Mouse (Mus musculus) bone marrow, adult 2 months (tissue): Measurements from ENCODE around the gene Ugt1a5. TPM values are rescaled to one million over a fixed set of nuclear protein-coding genes. Genes with fewer than 3 reads are reported as not detected.

Experiments
- H3K27ac ChIP-seq: fragments of 200-500 bp; 2 replicates; pipeline ENCODE4 v1.5.1; 2012; ENCODE audit warnings: low read depth, mild to moderate bottlenecking, control low read depth, inconsistent platforms, low read length; ENCODE audit not compliant: control insufficient read depth, poor library complexity, insufficient read depth
- H3K4me1 ChIP-seq: fragments of 200-500 bp; 2 replicates; pipeline ENCODE4 v1.6.1; 2011; ENCODE audit warnings: low read length; ENCODE audit not compliant: control insufficient read depth, insufficient read depth
- H3K4me3 ChIP-seq: fragments of 200-500 bp; replicated peaks from 2 replicates; pipeline ENCODE3; 2011; ENCODE audit warnings: mild to moderate bottlenecking, low read depth, low read length, control low read depth; ENCODE audit not compliant: control insufficient read depth
- CTCF ChIP-seq: fragments of 200-500 bp; IDR thresholded peaks from 2 replicates; pipeline ENCODE4 v1.5.1; 2011; ENCODE audit warnings: low read length, control low read depth; ENCODE audit not compliant: control insufficient read depth, insufficient read depth
- POLR2A ChIP-seq: fragments of 200-500 bp; IDR thresholded peaks from 2 replicates; pipeline ENCODE4 v1.6.1; 2011; ENCODE audit warnings: low read depth, mild to moderate bottlenecking, control low read depth, low read length, borderline replicate concordance; ENCODE audit not compliant: control insufficient read depth
- WGBS: fragments of 180-500 bp; shearing (Covaris S2); methylation state at CpG from one replicate; pipeline ENCODE4 v1.1.7; 2018; 5-methylcytosine and 5-hydroxymethylcytosine counted together
- polyA plus RNA-seq: library from polyadenylated mRNA; stranded (reverse); fragments of >200 nt; gene quantifications from 2 replicates; pipeline ENCODE4 v1.2.4, GENCODE M21; 2011; ENCODE audit warnings: low replicate concordance; ENCODE audit not compliant: missing spikeins, insufficient read depth, insufficient read length

Ugt1a5 gene
- polyA plus RNA-seq, 1 experiment: 4.0 TPM

DNA sequence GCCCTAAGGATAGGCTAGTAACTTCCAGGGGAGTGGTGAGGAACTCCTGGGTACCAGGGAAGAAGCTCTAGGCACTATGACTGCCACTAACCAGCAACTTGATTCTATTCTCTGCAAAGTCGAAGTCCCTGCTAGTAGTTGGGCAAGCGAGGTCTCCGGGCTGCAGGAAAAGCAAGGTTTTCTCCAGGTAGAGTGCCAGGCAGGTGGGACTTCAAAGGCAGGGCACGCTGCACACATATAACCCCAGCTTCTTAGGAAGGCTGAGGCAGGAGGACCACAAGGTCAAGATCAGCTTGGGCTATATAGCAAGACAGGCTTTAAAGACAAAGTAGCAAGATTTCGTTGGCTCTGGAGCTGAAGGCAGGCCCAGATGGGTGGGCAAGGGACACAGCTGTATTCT lies 98.0 kb downstream of the Ugt1a5 start:
- TF ChIP-seq POLR2A (no peak), CTCF (no peak)
- Histone ChIP-seq H3K4me1 (peaks cover 21% of the 10 kb centered on the region), H3K4me3 (no peak overlapping the region), H3K27ac (no peak overlapping the region)
- WGBS: 86% methylated on average over 5 of the region's 5 CpGs

DNA sequence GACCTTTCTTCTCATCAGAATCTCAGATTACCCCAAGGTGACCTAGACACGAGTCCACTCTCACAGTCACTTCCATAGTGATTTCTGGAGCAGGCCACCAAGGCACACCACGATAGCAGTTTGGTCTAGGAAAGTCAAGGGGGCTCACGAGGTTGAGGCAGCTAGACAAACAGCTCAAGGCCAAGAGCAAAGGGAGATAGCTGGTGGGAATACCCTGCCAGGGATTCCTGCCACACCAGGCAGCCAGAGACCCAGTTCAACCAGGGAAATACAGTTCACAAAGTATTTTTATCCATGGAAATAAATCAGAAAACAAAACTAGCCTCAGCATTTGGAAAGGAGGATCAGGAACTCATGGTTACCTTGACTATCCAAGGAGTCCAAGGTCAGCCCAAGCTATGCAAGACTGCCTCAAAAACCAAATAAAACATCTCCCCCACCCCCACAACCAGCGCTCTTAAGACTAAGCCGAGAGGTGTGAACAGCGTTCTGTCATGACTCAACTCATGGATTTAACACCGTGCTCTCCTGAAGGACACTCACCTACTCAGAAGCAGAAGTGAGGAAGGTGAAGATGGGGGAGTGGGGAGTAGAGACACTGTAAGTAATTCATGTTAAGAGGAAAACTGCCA lies 98.5 kb downstream of the Ugt1a5 start:
- no peak for TF ChIP-seq POLR2A
- TF ChIP-seq CTCF: no peak
- WGBS: 86% methylated on average over 7 of the region's 7 CpGs
- Histone ChIP-seq H3K4me1 (peaks cover 18% of the 10 kb centered on the region), H3K4me3 (no peak overlapping the region), H3K27ac (no peak overlapping the region)

DNA sequence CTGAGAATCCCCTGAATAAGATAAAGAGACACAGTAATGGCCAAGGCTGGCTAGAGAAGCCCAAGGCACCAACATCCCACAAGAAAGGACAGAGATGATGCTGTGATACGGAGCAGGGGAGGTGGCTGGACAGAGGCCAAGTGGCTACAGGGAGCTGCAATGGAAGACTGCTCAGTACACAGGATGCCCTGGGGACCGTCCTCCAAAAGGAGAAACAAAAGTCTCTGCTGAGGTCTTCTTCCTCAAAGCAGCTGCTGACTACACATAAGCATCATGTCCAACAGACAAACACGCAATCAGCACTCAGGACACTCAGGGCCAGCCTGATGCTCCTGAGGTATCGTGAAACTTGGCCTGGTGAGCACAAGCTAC lies 99.0 kb downstream of the Ugt1a5 start:
- no peak for TF ChIP-seq POLR2A
- TF ChIP-seq CTCF: no peak
- peaks cover 14% of the 10 kb centered on the region for H3K4me1 ChIP-seq
- no peak overlapping the region for H3K27ac ChIP-seq
- no peak overlapping the region for H3K4me3 ChIP-seq
- WGBS: 73% methylated on average over 4 of the region's 4 CpGs

DNA sequence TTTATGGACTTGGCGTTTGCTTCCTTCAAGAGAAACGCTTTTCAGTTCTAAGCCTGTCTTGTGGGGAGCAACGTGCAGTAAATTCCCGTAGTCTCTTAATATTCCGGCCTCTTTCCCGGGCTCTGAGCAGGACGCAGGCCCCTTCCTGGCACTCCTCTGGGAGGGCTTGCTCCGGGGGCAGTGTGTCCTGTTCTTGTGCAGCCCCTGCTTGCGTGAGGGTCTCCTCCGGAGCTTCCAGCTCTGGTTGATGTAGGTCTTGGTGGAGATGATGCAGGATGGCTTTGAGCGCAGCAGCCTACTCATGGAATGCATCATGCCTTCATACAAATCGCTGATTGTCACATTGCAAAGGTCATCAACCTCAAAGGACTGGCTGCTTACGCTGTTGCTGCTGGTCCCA lies 100.3 kb downstream of the Ugt1a5 start:
- no peak for TF ChIP-seq POLR2A
- TF ChIP-seq CTCF: no peak
- 87% methylated on average over 13 of the region's 13 CpGs for WGBS

DNA sequence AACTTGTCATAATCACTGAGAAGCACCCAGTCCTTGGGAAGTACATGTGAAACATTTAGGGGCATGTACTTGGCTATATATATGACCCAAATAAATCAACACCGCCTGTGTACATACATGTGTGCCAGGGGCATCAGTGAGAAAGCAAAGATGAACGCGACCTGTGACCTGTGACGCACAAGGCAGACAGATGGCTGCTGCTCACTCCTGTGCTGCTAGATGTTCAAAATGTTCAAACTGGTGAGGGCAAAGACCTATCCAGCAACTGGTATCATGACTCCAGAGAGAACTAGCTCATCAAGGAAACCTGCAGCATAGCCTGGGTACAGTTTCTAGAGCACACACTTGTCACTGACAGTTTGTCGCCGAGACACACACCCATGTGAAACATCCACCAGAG lies 101.7 kb downstream of the Ugt1a5 start:
- 89% methylated on average over 6 of the region's 6 CpGs for WGBS
- Histone ChIP-seq H3K27ac (no peak overlapping the region), H3K4me3 (no peak overlapping the region), H3K4me1 (peaks cover 5% of the 10 kb centered on the region)
- TF ChIP-seq POLR2A (no peak), CTCF (no peak)

More for the DNA sequence above, 100.3 kb downstream of the Ugt1a5 start:
- Histone ChIP-seq H3K27ac (no peak overlapping the region), H3K4me1 (peaks cover 9% of the 10 kb centered on the region), H3K4me3 (no peak overlapping the region)

DNA sequence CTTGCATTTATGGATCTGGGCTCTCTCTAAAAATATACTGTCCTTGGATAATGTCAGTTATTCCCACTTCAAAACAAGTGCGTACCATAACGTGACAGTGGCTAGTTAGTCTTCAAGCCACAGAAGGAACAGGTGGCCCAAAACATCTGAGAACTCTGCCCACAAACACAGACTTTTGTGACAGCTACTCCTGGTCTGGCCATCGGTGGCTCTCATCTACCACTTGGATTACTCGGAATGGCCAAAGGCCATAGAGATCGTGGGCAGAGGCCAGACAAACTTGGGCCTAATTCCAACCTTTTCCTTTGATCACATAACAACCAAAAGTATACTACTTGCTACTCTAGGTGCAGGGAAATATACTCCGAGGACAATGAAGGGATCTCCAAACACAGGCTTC lies 102.3 kb downstream of the Ugt1a5 start:
- Histone ChIP-seq H3K4me3 (no peak overlapping the region), H3K27ac (no peak overlapping the region), H3K4me1 (peaks cover 5% of the 10 kb centered on the region)
- WGBS: 81% methylated on average over 6 of the region's 6 CpGs
- TF ChIP-seq CTCF (no peak), POLR2A (no peak)

Other genes with a start within 250 kb of the Ugt1a5 start
- gene Usp40, start 157.5 kb upstream of the Ugt1a5 start, polyA plus RNA-seq: 4.0 and 4.6 TPM in 2 replicates
- gene Ugt1a10, start 110.6 kb upstream of the Ugt1a5 start, polyA plus RNA-seq: not detected in 2 replicates
- not detected in 2 replicates for gene Ugt1a9, start 95.2 kb upstream of the Ugt1a5 start, polyA plus RNA-seq
- not detected in 2 replicates for gene Ugt1a8, start 78.2 kb upstream of the Ugt1a5 start, polyA plus RNA-seq
- 3.8 TPM in 1 of 2 replicates, not detected in the other for gene Ugt1a7c, start 71.0 kb upstream of the Ugt1a5 start, polyA plus RNA-seq
- gene Ugt1a6b, start 62.8 kb upstream of the Ugt1a5 start, polyA plus RNA-seq: 1.1 and 6.5 TPM in 2 replicates
- gene Ugt1a6a, start 31.2 kb upstream of the Ugt1a5 start, polyA plus RNA-seq: 1.0 TPM in 1 of 2 replicates, not detected in the other
- gene Ugt1a2, start 34.6 kb downstream of the Ugt1a5 start, polyA plus RNA-seq: 5.8 and 6.3 TPM in 2 replicates
- gene Dnajb3, start 39.8 kb downstream of the Ugt1a5 start, polyA plus RNA-seq: 10.2 and 12.8 TPM in 2 replicates
- gene Ugt1a1, start 45.9 kb downstream of the Ugt1a5 start, polyA plus RNA-seq: 1.8 TPM in 1 of 2 replicates, not detected in the other
- gene Mroh2a, start 61.0 kb downstream of the Ugt1a5 start, polyA plus RNA-seq: 3.9 and 4.5 TPM in 2 replicates
- gene Hjurp, start 111.6 kb downstream of the Ugt1a5 start, polyA plus RNA-seq: 66.8 and 135 TPM in 2 replicates
- not detected in 2 replicates for gene Trpm8, start 111.6 kb downstream of the Ugt1a5 start, polyA plus RNA-seq
- gene Spp2, start 240.9 kb downstream of the Ugt1a5 start, polyA plus RNA-seq: 4.0 TPM in 1 of 2 replicates, not detected in the other